Comparison of ENCODE assay signal across 27 mouse cellular contexts in the genomic region with DNA sequence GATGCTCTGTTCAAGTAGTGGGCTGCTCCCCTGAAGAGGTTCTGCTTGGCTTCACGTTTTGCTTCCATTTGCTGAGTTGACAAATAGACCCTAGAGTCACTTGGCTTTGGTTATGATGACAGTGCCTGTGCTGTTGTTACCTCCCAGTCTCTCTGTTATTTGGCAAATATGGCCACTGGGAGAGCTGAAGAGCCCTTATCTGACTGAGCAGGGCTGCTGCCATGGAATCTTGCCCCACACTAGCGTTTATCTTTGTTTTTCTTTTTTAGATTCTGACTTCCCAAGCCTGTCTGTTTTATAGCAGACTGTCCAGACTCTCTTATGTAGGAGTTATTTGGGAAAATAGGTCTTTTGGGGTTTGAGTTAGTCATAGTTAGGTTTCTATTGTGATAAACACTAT. TPM values are rescaled to one million over a fixed set of nuclear protein-coding genes. Genes with fewer than 3 reads are reported as not detected.
"Had no signal": no experiment of that assay in that cellular context is flagged by ENCODE, and none has a peak within 500 bp of the region (broad histone marks: within the 10 kb centered on the region; RNA-seq: fewer than 3 reads in every experiment).

No protein-coding gene starts in this region.

- DNase-seq: cerebellum, adult 9-10 months; cerebellum, adult 9-11 months; cerebellum, postnatal 10 days; cerebellum, postnatal 14 days; cerebellum, postnatal 25 days; cerebellum, postnatal 36 days; embryo, embryonic 11 days; forebrain, postnatal 0 days; gastrocnemius, adult 2 months; gastrocnemius, postnatal 10 days; gastrocnemius, postnatal 14 days; gastrocnemius, postnatal 25 days; gastrocnemius, postnatal 36 days; heart, adult 18-20 months; heart, adult 2 months had no signal

- H3K9ac ChIP-seq: embryonic facial prominence, embryonic 12.5 days; embryonic facial prominence, embryonic 13.5 days; embryonic facial prominence, embryonic 15.5 days; forebrain, embryonic 12.5 days; forebrain, embryonic 13.5 days; forebrain, embryonic 15.5 days; forebrain, postnatal 0 days had no signal

- H3K36me3 ChIP-seq: embryonic facial prominence, embryonic 10.5 days; embryonic facial prominence, embryonic 12.5 days; embryonic facial prominence, embryonic 13.5 days; embryonic facial prominence, embryonic 15.5 days; forebrain, embryonic 10.5 days; forebrain, embryonic 12.5 days; forebrain, embryonic 15.5 days; heart, embryonic 10.5 days had no signal

- H3K27me3 ChIP-seq: embryonic facial prominence, embryonic 12.5 days; embryonic facial prominence, embryonic 13.5 days; embryonic facial prominence, embryonic 15.5 days; forebrain, embryonic 12.5 days; forebrain, embryonic 13.5 days; forebrain, embryonic 15.5 days had no signal

- H3K27ac ChIP-seq: embryonic facial prominence, embryonic 10.5 days; embryonic facial prominence, embryonic 12.5 days; embryonic facial prominence, embryonic 13.5 days; embryonic facial prominence, embryonic 15.5 days; forebrain, embryonic 10.5 days; forebrain, embryonic 12.5 days; forebrain, embryonic 13.5 days; forebrain, embryonic 15.5 days; gastrocnemius, adult 2 months; heart, adult 2 months; heart, embryonic 10.5 days had no signal

- H3K4me3 ChIP-seq: embryonic facial prominence, embryonic 10.5 days; embryonic facial prominence, embryonic 12.5 days; embryonic facial prominence, embryonic 13.5 days; embryonic facial prominence, embryonic 15.5 days; erythroblast, embryonic 14.5 days; forebrain, embryonic 10.5 days; forebrain, embryonic 12.5 days; forebrain, embryonic 13.5 days; forebrain, embryonic 15.5 days; gastrocnemius, adult 2 months; heart, adult 2 months; heart, embryonic 10.5 days had no signal

- H3K9me3 ChIP-seq: embryonic facial prominence, embryonic 10.5 days; embryonic facial prominence, embryonic 12.5 days; embryonic facial prominence, embryonic 13.5 days; forebrain, embryonic 10.5 days; forebrain, embryonic 12.5 days; forebrain, embryonic 13.5 days; forebrain, embryonic 15.5 days; heart, embryonic 10.5 days had no signal

- H3K4me1 ChIP-seq: embryonic facial prominence, embryonic 12.5 days; embryonic facial prominence, embryonic 13.5 days; embryonic facial prominence, embryonic 15.5 days; forebrain, embryonic 12.5 days; forebrain, embryonic 15.5 days; heart, embryonic 10.5 days had no signal

RNA-seq across cellular contexts. Expression of a gene that starts 21.9 kb away (rescaled TPM):
- total RNA-seq: common myeloid progenitor, adult 5-6 weeks; gastrocnemius, adult 2 months; gastrocnemius, postnatal 36 days; granulocyte monocyte progenitor cell, adult 5-6 weeks had no signal
- polyA plus RNA-seq: erythroblast, embryonic 14.5 days had no signal
